Mouse (Mus musculus): Measurements from ENCODE around the gene Myo1b. TPM values are rescaled to one million over a fixed set of nuclear protein-coding genes. Genes with fewer than 3 reads are reported as not detected.
A peak's percentile ranks its signal among the peaks of the same experiment; 100 is the strongest.

Gene Myo1b
- polyA plus RNA-seq, 1 experiment, result 4.4 TPM

DNA sequence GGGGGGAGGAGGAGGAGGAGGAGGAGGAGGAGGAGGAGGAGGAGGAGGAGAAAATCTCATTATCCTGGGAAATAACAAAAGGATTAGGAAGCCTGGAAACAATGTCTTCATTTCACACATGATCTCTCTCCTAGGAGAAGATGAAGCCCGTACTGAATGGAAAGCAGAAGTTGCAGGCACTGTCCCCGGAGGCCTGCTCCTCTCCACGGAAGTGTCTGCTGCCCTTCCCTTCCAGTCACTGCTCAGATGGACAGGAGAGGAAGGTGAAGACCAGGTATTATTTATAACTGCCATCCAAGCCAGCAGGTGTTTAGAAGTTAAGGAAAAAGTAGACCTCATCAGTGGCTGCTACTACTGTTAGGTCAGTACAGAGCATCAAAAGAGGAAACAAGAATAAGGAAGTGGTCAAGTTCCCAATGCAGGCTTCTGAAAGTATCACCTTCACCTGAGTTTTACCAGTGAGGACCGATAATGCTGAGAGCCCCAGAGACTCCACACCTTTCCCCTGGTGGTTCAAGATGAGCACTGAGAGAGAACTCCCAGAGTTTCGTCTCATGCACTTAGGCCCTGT lies 110.7 kb downstream of the Myo1b start:
- Histone ChIP-seq H3K4me3 (ENCODE audit: insufficient read depth, low read depth, low read length) (no peak overlapping the region), H3K27ac (replicated peaks; ENCODE audit: low read depth, low read length) (no peak overlapping the region), H3K4me1 (ENCODE audit: control insufficient read depth, insufficient read depth, insufficient read length, low read length) (no peaks in the 10 kb centered on the region)

GRCm38 (mm10) chr1:51804296-51805039 lies 111.4 kb downstream of the Myo1b start:
- H3K4me1 ChIP-seq (ENCODE audit: control insufficient read depth, insufficient read depth, insufficient read length, low read length), result no peaks in the 10 kb centered on the region
- H3K27ac ChIP-seq (replicated peaks; ENCODE audit: low read depth, low read length), result no peak overlapping the region
- no peak overlapping the region for H3K4me3 ChIP-seq (ENCODE audit: insufficient read depth, low read depth, low read length)

DNA sequence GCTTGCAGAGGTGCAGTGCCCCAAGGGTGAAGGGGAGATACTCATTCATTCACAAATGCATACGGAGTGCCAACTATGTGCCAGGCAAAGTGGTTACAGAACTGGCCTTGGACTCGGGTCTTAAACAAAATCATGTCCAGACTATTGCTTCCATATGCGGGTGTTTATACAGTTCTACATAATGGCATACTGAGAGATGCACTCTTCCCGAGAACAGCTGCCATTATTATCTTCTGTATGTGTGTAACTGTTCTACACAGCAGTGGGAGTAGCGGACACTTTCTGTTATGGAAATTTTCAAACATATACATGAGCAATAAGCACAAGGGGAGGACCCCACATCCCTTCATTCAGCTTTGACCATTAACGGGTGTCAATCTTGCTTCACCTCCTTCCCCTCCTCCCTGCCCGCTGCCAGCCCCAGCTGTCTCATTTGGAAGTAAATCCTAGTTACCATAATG lies 117.8 kb downstream of the Myo1b start:
- H3K4me3 ChIP-seq (ENCODE audit: insufficient read depth, low read depth, low read length), result no peak overlapping the region
- H3K4me1 ChIP-seq (ENCODE audit: control insufficient read depth, insufficient read depth, insufficient read length, low read length), result no peaks in the 10 kb centered on the region
- H3K27ac ChIP-seq (replicated peaks; ENCODE audit: low read depth, low read length), result no peak overlapping the region

- Histone ChIP-seq H3K4me3 (ENCODE audit: insufficient read depth, low read depth, low read length) (no peak overlapping the region), H3K27ac (replicated peaks; ENCODE audit: low read depth, low read length) (no peak overlapping the region), H3K4me1 (ENCODE audit: control insufficient read depth, insufficient read depth, insufficient read length, low read length) (no peaks in the 10 kb centered on the region)
Observed at GRCm38 (mm10) chr1:51795586-51796309, 120.1 kb downstream of the Myo1b start.

DNA sequence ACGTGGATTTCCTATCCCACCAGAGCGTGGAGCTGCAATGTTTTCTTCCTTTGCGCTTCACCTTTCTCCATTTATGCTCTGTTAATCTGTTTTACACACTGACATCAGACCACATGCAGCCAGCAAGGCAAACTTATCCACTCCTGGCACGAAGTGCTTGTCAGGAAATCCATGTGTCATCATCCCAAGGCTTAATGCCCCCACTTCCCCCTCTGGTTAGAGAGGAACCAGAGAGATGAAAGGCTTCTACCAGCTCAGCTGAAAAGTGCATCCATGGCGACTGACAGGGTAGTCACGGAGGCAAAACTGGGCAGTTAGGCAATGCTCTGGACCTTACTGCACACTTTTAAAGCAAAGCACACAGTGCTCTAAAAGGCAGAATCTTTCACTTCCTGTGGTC lies 126.6 kb downstream of the Myo1b start:
- Histone ChIP-seq H3K4me1 (ENCODE audit: control insufficient read depth, insufficient read depth, insufficient read length, low read length) (peaks cover 4% of the 10 kb centered on the region; the same call in 1 of the 2 replicates), H3K27ac (replicated peaks; ENCODE audit: low read depth, low read length) (peak overlapping the region; percentile 64), H3K4me3 (ENCODE audit: insufficient read depth, low read depth, low read length) (no peak overlapping the region)

DNA sequence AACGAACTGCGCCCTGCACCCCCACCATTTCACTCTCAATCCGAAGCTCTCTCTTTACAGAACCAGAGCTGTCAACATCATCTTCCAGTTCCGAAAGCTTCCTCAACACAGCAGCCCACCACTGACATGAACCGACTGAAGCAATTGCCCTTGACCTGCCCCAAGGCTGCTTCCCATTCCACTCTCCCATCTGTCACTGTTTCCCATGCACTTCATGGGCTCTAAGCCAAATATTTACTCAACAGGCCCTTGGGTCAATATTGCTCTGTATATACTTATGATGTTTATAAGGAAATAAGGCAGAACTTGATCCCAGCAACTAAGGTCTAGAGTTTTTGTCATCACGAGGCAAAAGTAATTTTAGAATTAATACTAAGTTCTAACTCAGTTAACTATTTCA lies 133.8 kb downstream of the Myo1b start:
- Histone ChIP-seq H3K27ac (replicated peaks; ENCODE audit: low read depth, low read length) (peak overlapping the region; percentile 84), H3K4me3 (ENCODE audit: insufficient read depth, low read depth, low read length) (no peak overlapping the region)

DNA sequence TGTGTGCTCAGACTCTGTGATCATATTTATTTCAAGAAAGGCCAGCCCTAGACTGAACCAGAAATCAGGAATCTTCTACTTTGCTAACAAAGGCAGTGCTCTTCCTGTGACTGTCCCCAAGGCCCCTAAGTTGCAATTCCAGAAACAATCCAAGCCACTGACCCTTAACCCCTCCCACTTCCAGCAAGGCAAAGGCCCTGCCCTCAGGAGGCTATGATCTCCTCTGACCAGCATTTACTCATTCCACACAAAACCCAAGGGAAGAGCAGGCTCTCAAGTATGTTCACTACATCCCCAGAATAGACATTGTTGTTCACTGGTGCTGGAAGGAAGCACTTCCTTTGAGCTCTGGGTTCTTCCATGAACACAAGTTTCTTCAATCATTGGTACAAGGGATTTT lies 135.5 kb downstream of the Myo1b start:
- peaks cover 15% of the 10 kb centered on the region for H3K4me1 ChIP-seq (ENCODE audit: control insufficient read depth, insufficient read depth, insufficient read length, low read length)
- H3K4me3 ChIP-seq (ENCODE audit: insufficient read depth, low read depth, low read length), result no peak overlapping the region
- peak overlapping the region; percentile 97 for H3K27ac ChIP-seq (replicated peaks; ENCODE audit: low read depth, low read length)

More for the DNA sequence above, 133.8 kb downstream of the Myo1b start:
- H3K4me1 ChIP-seq (ENCODE audit: control insufficient read depth, insufficient read depth, insufficient read length, low read length), result peaks cover 15% of the 10 kb centered on the region

GRCm38 (mm10) chr1:51778241-51778640 lies 137.6 kb downstream of the Myo1b start:
- peak overlapping the region; percentile 75 for H3K27ac ChIP-seq (replicated peaks; ENCODE audit: low read depth, low read length)
- H3K4me3 ChIP-seq (ENCODE audit: insufficient read depth, low read depth, low read length), result no peak overlapping the region
- H3K4me1 ChIP-seq (ENCODE audit: control insufficient read depth, insufficient read depth, insufficient read length, low read length), result peaks cover 15% of the 10 kb centered on the region

DNA sequence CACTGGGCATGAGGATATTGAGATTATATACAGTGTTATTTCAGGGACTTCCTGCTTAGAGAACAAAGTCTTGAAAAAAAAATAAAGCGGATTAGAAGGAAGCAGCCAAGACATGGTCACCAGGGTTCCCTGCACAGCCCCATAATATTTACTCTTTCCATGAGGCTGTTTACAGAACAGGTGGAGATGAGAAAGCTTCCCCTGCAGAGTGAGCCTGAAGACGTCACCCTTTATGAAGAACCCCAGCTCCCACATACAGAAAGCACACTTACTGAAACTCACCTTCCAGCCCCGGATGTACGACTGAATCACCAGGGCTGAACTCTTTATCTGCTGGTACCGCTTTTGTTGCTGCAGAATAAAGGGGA lies 145.4 kb downstream of the Myo1b start:
- Histone ChIP-seq H3K27ac (replicated peaks; ENCODE audit: low read depth, low read length) (no peak overlapping the region), H3K4me1 (ENCODE audit: control insufficient read depth, insufficient read depth, insufficient read length, low read length) (0 out of 2 replicates have a peak, but pooled peaks cover 2% of the 10 kb centered on the region), H3K4me3 (ENCODE audit: insufficient read depth, low read depth, low read length) (no peak overlapping the region)

- H3K4me3 ChIP-seq (ENCODE audit: insufficient read depth, low read depth, low read length), result no peak overlapping the region
- H3K4me1 ChIP-seq (ENCODE audit: control insufficient read depth, insufficient read depth, insufficient read length, low read length), result 0 out of 2 replicates have a peak, but pooled peaks cover 2% of the 10 kb centered on the region
- no peak overlapping the region for H3K27ac ChIP-seq (replicated peaks; ENCODE audit: low read depth, low read length)
Observed at GRCm38 (mm10) chr1:51769815-51770503, 145.9 kb downstream of the Myo1b start.

- Histone ChIP-seq H3K4me3 (ENCODE audit: insufficient read depth, low read depth, low read length) (no peak overlapping the region), H3K4me1 (ENCODE audit: control insufficient read depth, insufficient read depth, insufficient read length, low read length) (0 out of 2 replicates have a peak, but pooled peaks cover 2% of the 10 kb centered on the region), H3K27ac (replicated peaks; ENCODE audit: low read depth, low read length) (no peak overlapping the region)
Observed at GRCm38 (mm10) chr1:51766271-51766670, 149.6 kb downstream of the Myo1b start.

GRCm38 (mm10) chr1:51765156-51765555 lies 150.7 kb downstream of the Myo1b start:
- Histone ChIP-seq H3K27ac (replicated peaks; ENCODE audit: low read depth, low read length) (no peak overlapping the region), H3K4me1 (ENCODE audit: control insufficient read depth, insufficient read depth, insufficient read length, low read length) (0 out of 2 replicates have a peak, but pooled peaks cover 2% of the 10 kb centered on the region)

DNA sequence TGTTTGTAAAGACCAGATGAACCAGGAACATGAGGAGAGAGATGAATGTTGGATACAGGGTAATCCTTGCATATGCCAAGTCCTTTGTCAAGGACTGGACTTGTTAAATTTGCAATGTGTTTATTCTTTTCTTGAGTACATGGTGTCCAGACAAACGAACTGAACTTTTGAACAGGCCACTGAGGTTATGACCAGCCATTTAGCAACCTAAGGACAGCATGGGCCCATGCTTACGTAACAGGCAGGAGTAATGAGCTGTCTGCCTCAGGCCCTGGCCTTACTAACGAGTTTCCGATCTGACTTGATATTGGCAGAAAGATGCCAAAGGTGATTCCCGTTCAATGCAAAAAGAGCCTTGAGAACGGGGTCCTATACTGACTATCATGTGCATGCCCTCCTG lies 156.2 kb downstream of the Myo1b start:
- Histone ChIP-seq H3K4me3 (ENCODE audit: insufficient read depth, low read depth, low read length) (no peak overlapping the region), H3K4me1 (ENCODE audit: control insufficient read depth, insufficient read depth, insufficient read length, low read length) (peaks cover 5% of the 10 kb centered on the region; the same call in 1 of the 2 replicates), H3K27ac (replicated peaks; ENCODE audit: low read depth, low read length) (peak overlapping the region; percentile 5; the same call in 1 of the 2 replicates)

More at GRCm38 (mm10) chr1:51765156-51765555, 150.7 kb downstream of the Myo1b start:
- no peak overlapping the region for H3K4me3 ChIP-seq (ENCODE audit: insufficient read depth, low read depth, low read length)

- Histone ChIP-seq H3K4me1 (ENCODE audit: control insufficient read depth, insufficient read depth, insufficient read length, low read length) (peaks cover 5% of the 10 kb centered on the region; the same call in 1 of the 2 replicates), H3K27ac (replicated peaks; ENCODE audit: low read depth, low read length) (peak overlapping the region; percentile 42), H3K4me3 (ENCODE audit: insufficient read depth, low read depth, low read length) (no peak overlapping the region)
Observed at GRCm38 (mm10) chr1:51758326-51759109, 157.4 kb downstream of the Myo1b start.
